Mouse (Mus musculus): ENCODE measurements around the gene Cdc42se1.

- TF ChIP-seq CTCF (IDR thresholded peaks at IDR 0.05) (no peak), EP300 (IDR thresholded peaks at IDR 0.05) (no peak)
Observed at GRCm38 (mm10) chr3:95200132-95200531, 28.4 kb upstream of the Cdc42se1 start.

Data from lung, postnatal 0 days (tissue).